Mouse (Mus musculus): ENCODE results near the gene Zer1. TPM values are rescaled to one million over a fixed set of nuclear protein-coding genes. Genes with fewer than 3 reads are reported as not detected.
"Not testable (repeated sequence)": the region's sequence is repeated elsewhere in the genome, so short reads cannot be mapped to it uniquely, and the experiment has no call there.

Gene Zer1
- polyA plus RNA-seq, 1 experiment from 2014 or later, result 9.3 TPM

GRCm38 (mm10) chr2:30152616-30153015 lies 28.2 kb upstream of the Zer1 start:
- Histone ChIP-seq H3K36me3 (ENCODE audit: control insufficient read depth, insufficient read depth, low read length) (0 out of 2 replicates have a peak, but pooled peaks cover 4% of the 10 kb centered on the region), H3K4me1 (replicated peaks; ENCODE audit: control insufficient read depth, insufficient read depth, low read length) (no peaks in the 10 kb centered on the region), H3K4me2 (replicated peaks; ENCODE audit: low read depth, low read length) (no peak overlapping the region), H3K27me3 (ENCODE audit: control insufficient read depth, insufficient read depth, low read length) (no peaks in the 10 kb centered on the region), H3K27ac (ENCODE audit: low read depth, low read length) (no peak overlapping the region), H3K9me3 (ENCODE audit: control insufficient read depth, low read length) (no peaks in the 10 kb centered on the region), H3K4me3 (ENCODE audit: low read depth, low read length) (no peak overlapping the region), H3K9ac (ENCODE audit: low read depth, low read length) (no peak overlapping the region)
- DNase-seq (ENCODE audit: low spot score) (no peak), ATAC-seq (ENCODE audit: low FRiP score) (no peak)
- 81% methylated on average over 8 of the region's 8 CpGs for WGBS

- Histone ChIP-seq H3K4me3 (ENCODE audit: low read depth, low read length) (no peak overlapping the region), H3K27ac (ENCODE audit: low read depth, low read length) (no peak overlapping the region), H3K27me3 (ENCODE audit: control insufficient read depth, insufficient read depth, low read length) (no peaks in the 10 kb centered on the region), H3K4me1 (replicated peaks; ENCODE audit: control insufficient read depth, insufficient read depth, low read length) (no peaks in the 10 kb centered on the region), H3K9ac (ENCODE audit: low read depth, low read length) (no peak overlapping the region), H3K36me3 (ENCODE audit: control insufficient read depth, insufficient read depth, low read length) (0 out of 2 replicates have a peak, but pooled peaks cover 9% of the 10 kb centered on the region), H3K9me3 (ENCODE audit: control insufficient read depth, low read length) (no peaks in the 10 kb centered on the region), H3K4me2 (replicated peaks; ENCODE audit: low read depth, low read length) (no peak overlapping the region)
- 90% methylated on average over 11 of the region's 11 CpGs for WGBS
- ATAC-seq (ENCODE audit: low FRiP score), result no peak
- no peak for DNase-seq (ENCODE audit: low spot score)
These were observed 27.5 kb upstream of the Zer1 start for GRCm38 (mm10) chr2:30151840-30152239.

GRCm38 (mm10) chr2:30147466-30147865 lies 23.1 kb upstream of the Zer1 start:
- ATAC-seq (ENCODE audit: low FRiP score) (no peak), DNase-seq (ENCODE audit: low spot score) (no peak)
- Histone ChIP-seq H3K4me3 (ENCODE audit: low read depth, low read length) (no peak overlapping the region), H3K4me2 (replicated peaks; ENCODE audit: low read depth, low read length) (no peak overlapping the region), H3K27me3 (ENCODE audit: control insufficient read depth, insufficient read depth, low read length) (no peaks in the 10 kb centered on the region), H3K27ac (ENCODE audit: low read depth, low read length) (no peak overlapping the region), H3K36me3 (ENCODE audit: control insufficient read depth, insufficient read depth, low read length) (peaks cover 12% of the 10 kb centered on the region; the same call in 1 of the 2 replicates), H3K9me3 (ENCODE audit: control insufficient read depth, low read length) (no peaks in the 10 kb centered on the region), H3K4me1 (replicated peaks; ENCODE audit: control insufficient read depth, insufficient read depth, low read length) (no peaks in the 10 kb centered on the region), H3K9ac (ENCODE audit: low read depth, low read length) (no peak overlapping the region)
- 94% methylated on average over 4 of the region's 4 CpGs for WGBS

- no peak for ATAC-seq (ENCODE audit: low FRiP score)
These were observed 20.1 kb upstream of the Zer1 start for GRCm38 (mm10) chr2:30144436-30144835.

GRCm38 (mm10) chr2:30140021-30140420 lies 15.6 kb upstream of the Zer1 start:
- H3K27me3 ChIP-seq (ENCODE audit: control insufficient read depth, insufficient read depth, low read length); H3K9ac ChIP-seq (ENCODE audit: low read depth, low read length); H3K36me3 ChIP-seq (ENCODE audit: control insufficient read depth, insufficient read depth, low read length); H3K4me3 ChIP-seq (ENCODE audit: low read depth, low read length); H3K27ac ChIP-seq (ENCODE audit: low read depth, low read length); ATAC-seq (ENCODE audit: low FRiP score); DNase-seq (ENCODE audit: low spot score); H3K9me3 ChIP-seq (ENCODE audit: control insufficient read depth, low read length); H3K4me2 ChIP-seq (replicated peaks; ENCODE audit: low read depth, low read length); H3K4me1 ChIP-seq (replicated peaks; ENCODE audit: control insufficient read depth, insufficient read depth, low read length): not testable (repeated sequence)
- 89% methylated on average over 4 of the region's 4 CpGs for WGBS

More at GRCm38 (mm10) chr2:30144436-30144835, 20.1 kb upstream of the Zer1 start:
- H3K4me3 ChIP-seq (ENCODE audit: low read depth, low read length), result no peak overlapping the region
- 94% methylated on average over 4 of the region's 4 CpGs for WGBS
- H3K27me3 ChIP-seq (ENCODE audit: control insufficient read depth, insufficient read depth, low read length), result no peaks in the 10 kb centered on the region
- H3K27ac ChIP-seq (ENCODE audit: low read depth, low read length), result no peak overlapping the region
- H3K9me3 ChIP-seq (ENCODE audit: control insufficient read depth, low read length), result no peaks in the 10 kb centered on the region
- no peak overlapping the region for H3K9ac ChIP-seq (ENCODE audit: low read depth, low read length)
- H3K36me3 ChIP-seq (ENCODE audit: control insufficient read depth, insufficient read depth, low read length), result peaks cover 16% of the 10 kb centered on the region
- H3K4me2 ChIP-seq (replicated peaks; ENCODE audit: low read depth, low read length), result no peak overlapping the region
- no peak for DNase-seq (ENCODE audit: low spot score)
- no peaks in the 10 kb centered on the region for H3K4me1 ChIP-seq (replicated peaks; ENCODE audit: control insufficient read depth, insufficient read depth, low read length)

- no peaks in the 10 kb centered on the region for H3K27me3 ChIP-seq (ENCODE audit: control insufficient read depth, insufficient read depth, low read length)
- H3K9me3 ChIP-seq (ENCODE audit: control insufficient read depth, low read length), result no peaks in the 10 kb centered on the region
- WGBS, result 84% methylated on average over 10 of the region's 10 CpGs
- DNase-seq (ENCODE audit: low spot score) (no peak), ATAC-seq (ENCODE audit: low FRiP score) (no peak)
- H3K27ac ChIP-seq (ENCODE audit: low read depth, low read length), result no peak overlapping the region
- no peak overlapping the region for H3K4me2 ChIP-seq (replicated peaks; ENCODE audit: low read depth, low read length)
- H3K9ac ChIP-seq (ENCODE audit: low read depth, low read length), result no peak overlapping the region
- H3K4me3 ChIP-seq (ENCODE audit: low read depth, low read length), result no peak overlapping the region
- peaks cover 5% of the 10 kb centered on the region; the same call in 1 of the 2 replicates for H3K36me3 ChIP-seq (ENCODE audit: control insufficient read depth, insufficient read depth, low read length)
- H3K4me1 ChIP-seq (replicated peaks; ENCODE audit: control insufficient read depth, insufficient read depth, low read length), result peaks cover 6% of the 10 kb centered on the region; the same call in 1 of the 2 replicates
These were observed 12.1 kb upstream of the Zer1 start for GRCm38 (mm10) chr2:30136458-30136857.

GRCm38 (mm10) chr2:30134928-30135620 lies 10.7 kb upstream of the Zer1 start:
- Histone ChIP-seq H3K9me3 (ENCODE audit: control insufficient read depth, low read length) (no peaks in the 10 kb centered on the region), H3K27ac (ENCODE audit: low read depth, low read length) (no peak overlapping the region; the same call in 1 of the 2 replicates), H3K36me3 (ENCODE audit: control insufficient read depth, insufficient read depth, low read length) (peaks cover 2% of the 10 kb centered on the region; the same call in 1 of the 2 replicates), H3K4me1 (replicated peaks; ENCODE audit: control insufficient read depth, insufficient read depth, low read length) (peaks cover 6% of the 10 kb centered on the region; the same call in 1 of the 2 replicates), H3K4me3 (ENCODE audit: low read depth, low read length) (peak overlapping the region; percentile 83), H3K27me3 (ENCODE audit: control insufficient read depth, insufficient read depth, low read length) (no peaks in the 10 kb centered on the region), H3K4me2 (replicated peaks; ENCODE audit: low read depth, low read length) (peak overlapping the region; percentile 89), H3K9ac (ENCODE audit: low read depth, low read length) (peak overlapping the region; percentile 78)
- WGBS, result 60% methylated on average over 10 of the region's 10 CpGs
- DNase-seq (ENCODE audit: low spot score), result no peak
- ATAC-seq (ENCODE audit: low FRiP score), result no peak

GRCm38 (mm10) chr2:30134378-30134711 lies 10.0 kb upstream of the Zer1 start:
- Histone ChIP-seq H3K4me3 (ENCODE audit: low read depth, low read length) (peak overlapping the region; percentile 83), H3K36me3 (ENCODE audit: control insufficient read depth, insufficient read depth, low read length) (peaks cover 2% of the 10 kb centered on the region; the same call in 1 of the 2 replicates), H3K9ac (ENCODE audit: low read depth, low read length) (peak overlapping the region; percentile 78), H3K27ac (ENCODE audit: low read depth, low read length) (peak overlapping the region; percentile 64), H3K4me2 (replicated peaks; ENCODE audit: low read depth, low read length) (peak overlapping the region; percentile 89), H3K4me1 (replicated peaks; ENCODE audit: control insufficient read depth, insufficient read depth, low read length) (peaks cover 6% of the 10 kb centered on the region; the same call in 1 of the 2 replicates), H3K27me3 (ENCODE audit: control insufficient read depth, insufficient read depth, low read length) (no peaks in the 10 kb centered on the region), H3K9me3 (ENCODE audit: control insufficient read depth, low read length) (no peaks in the 10 kb centered on the region)
- DNase-seq (ENCODE audit: low spot score), result no peak
- 32% methylated on average over 6 of the region's 6 CpGs for WGBS
- ATAC-seq (ENCODE audit: low FRiP score), result 0 out of 2 replicates have a peak, but pooled peaks have one; percentile 7

Data from hindbrain, embryonic 11.5 days (tissue).